Mouse (Mus musculus) heart, embryonic 12.5 days (tissue): Measurements from ENCODE around the gene Ric8b. TPM values are rescaled to one million over a fixed set of nuclear protein-coding genes. Genes with fewer than 3 reads are reported as not detected.
A peak's percentile ranks its signal among the peaks of the same experiment; 100 is the strongest.

Experiments used
- ATAC-seq: fragments of 200-750 bp; cut with Nextera tagmentation; 2 replicates; pipeline ENCODE4 v1.8.0; 2017; ENCODE audit warnings: moderate TSS enrichment, moderate library complexity; ENCODE audit not compliant: insufficient number of reproducible peaks, low FRiP score
- H3K27ac ChIP-seq: fragments of 300-500 bp; sonication (generic); 2 replicates; pipeline ENCODE4 v1.5.1; 2016; ENCODE audit warnings: mild to moderate bottlenecking, moderate library complexity; ENCODE audit not compliant: poor library complexity, severe bottlenecking
- H3K27me3 ChIP-seq: fragments of 300-500 bp; sonication (generic); replicated peaks from 2 replicates; pipeline ENCODE4 v1.6.1; 2016; ENCODE audit warnings: mild to moderate bottlenecking, moderate library complexity
- H3K36me3 ChIP-seq: fragments of 300-500 bp; sonication (generic); 2 replicates; pipeline ENCODE4 v1.6.1; 2016; ENCODE audit warnings: mild to moderate bottlenecking, moderate library complexity
- H3K4me1 ChIP-seq: fragments of 300-500 bp; sonication (generic); replicated peaks from 2 replicates; pipeline ENCODE4 v1.6.1; 2016; ENCODE audit warnings: mild to moderate bottlenecking
- H3K4me2 ChIP-seq: fragments of 300-500 bp; sonication (generic); 2 replicates; pipeline ENCODE4 v1.6.1; 2016; ENCODE audit warnings: mild to moderate bottlenecking, moderate library complexity
- H3K4me3 ChIP-seq: fragments of 300-500 bp; sonication (generic); 2 replicates; pipeline ENCODE4 v1.5.1; 2016; ENCODE audit warnings: mild to moderate bottlenecking
- H3K9ac ChIP-seq: fragments of 300-500 bp; sonication (generic); 2 replicates; pipeline ENCODE4 v1.6.1; 2016; ENCODE audit warnings: mild to moderate bottlenecking, moderate library complexity
- H3K9me3 ChIP-seq: fragments of 300-500 bp; sonication (generic); replicated peaks from 2 replicates; pipeline ENCODE4 v1.6.1; 2016; ENCODE audit warnings: mild to moderate bottlenecking, moderate library complexity
- WGBS: fragments of 180-500 bp; shearing (Covaris S2); methylation state at CpG from one replicate; pipeline ENCODE4 v1.1.7; 2016; 5-methylcytosine and 5-hydroxymethylcytosine counted together
- polyA plus RNA-seq: library from polyadenylated mRNA; unstranded; fragments of >200 nt; fragmentation: Nextera tagmentation; extraction: Ambion mirVana; gene quantifications from 2 replicates; pipeline ENCODE4 v1.2.1, GENCODE M21; 2016

Ric8b gene
- polyA plus RNA-seq, 1 experiment from 2014 or later, result 20.7 TPM

GRCm38 (mm10) chr10:85013464-85013863 is 96.0 kb downstream of the Ric8b start:
- no peak overlapping the region for H3K4me2 ChIP-seq
- H3K4me1 ChIP-seq, result no peaks in the 10 kb centered on the region
- 36% methylated on average over 1 of the region's 1 CpGs for WGBS
- H3K36me3 ChIP-seq, result peaks cover 66% of the 10 kb centered on the region
- peak; percentile 69; the same call in 1 of the 2 replicates for ATAC-seq
- no peak overlapping the region for H3K27ac ChIP-seq
- H3K27me3 ChIP-seq, result no peaks in the 10 kb centered on the region
- no peaks in the 10 kb centered on the region for H3K9me3 ChIP-seq
- no peak overlapping the region for H3K4me3 ChIP-seq
- H3K9ac ChIP-seq, result no peak overlapping the region

GRCm38 (mm10) chr10:85013924-85014428 is 96.6 kb downstream of the Ric8b start:
- no peak overlapping the region for H3K4me3 ChIP-seq
- H3K36me3 ChIP-seq, result peaks cover 69% of the 10 kb centered on the region
- H3K27me3 ChIP-seq, result no peaks in the 10 kb centered on the region
- H3K4me1 ChIP-seq, result no peaks in the 10 kb centered on the region
- H3K27ac ChIP-seq, result no peak overlapping the region
- H3K9ac ChIP-seq, result no peak overlapping the region
- WGBS, result 87% methylated on average over 8 of the region's 8 CpGs
- H3K9me3 ChIP-seq, result no peaks in the 10 kb centered on the region
- ATAC-seq, result no peak
- no peak overlapping the region for H3K4me2 ChIP-seq

- no peaks in the 10 kb centered on the region for H3K27me3 ChIP-seq
- no peak overlapping the region for H3K9ac ChIP-seq
- peaks cover 71% of the 10 kb centered on the region for H3K36me3 ChIP-seq
- H3K4me1 ChIP-seq, result no peaks in the 10 kb centered on the region
- H3K4me3 ChIP-seq, result no peak overlapping the region
- no peak overlapping the region for H3K27ac ChIP-seq
- no peak for ATAC-seq
- H3K9me3 ChIP-seq, result no peaks in the 10 kb centered on the region
- 85% methylated on average over 9 of the region's 9 CpGs for WGBS
- no peak overlapping the region for H3K4me2 ChIP-seq
These were observed 97.1 kb downstream of the Ric8b start for GRCm38 (mm10) chr10:85014456-85014976.

GRCm38 (mm10) chr10:85022647-85023312 is 105.4 kb downstream of the Ric8b start:
- Histone ChIP-seq H3K27me3 (no peaks in the 10 kb centered on the region), H3K4me1 (no peaks in the 10 kb centered on the region), H3K9ac (no peak overlapping the region), H3K36me3 (peaks cover 17% of the 10 kb centered on the region), H3K27ac (no peak overlapping the region), H3K4me3 (no peak overlapping the region), H3K4me2 (no peak overlapping the region), H3K9me3 (no peaks in the 10 kb centered on the region)
- 75% methylated on average over 11 of the region's 11 CpGs for WGBS
- no peak for ATAC-seq

GRCm38 (mm10) chr10:85023313-85023666 is 105.9 kb downstream of the Ric8b start:
- no peak overlapping the region for H3K27ac ChIP-seq
- peaks cover 12% of the 10 kb centered on the region for H3K36me3 ChIP-seq
- H3K27me3 ChIP-seq, result no peaks in the 10 kb centered on the region
- no peaks in the 10 kb centered on the region for H3K9me3 ChIP-seq
- no peak overlapping the region for H3K4me3 ChIP-seq
- WGBS, result 76% methylated on average over 6 of the region's 6 CpGs
- no peak overlapping the region for H3K4me2 ChIP-seq
- no peak overlapping the region for H3K9ac ChIP-seq
- ATAC-seq, result no peak
- no peaks in the 10 kb centered on the region for H3K4me1 ChIP-seq

GRCm38 (mm10) chr10:85025799-85026424 is 108.5 kb downstream of the Ric8b start:
- H3K27me3 ChIP-seq, result no peaks in the 10 kb centered on the region
- no peak overlapping the region for H3K9ac ChIP-seq
- no peak overlapping the region for H3K4me3 ChIP-seq
- no peaks in the 10 kb centered on the region for H3K36me3 ChIP-seq
- peaks cover 9% of the 10 kb centered on the region; the same call in 1 of the 2 replicates for H3K9me3 ChIP-seq
- no peak overlapping the region for H3K27ac ChIP-seq
- WGBS, result 86% methylated on average over 11 of the region's 11 CpGs
- ATAC-seq, result peak; percentile 93
- H3K4me2 ChIP-seq, result no peak overlapping the region
- no peaks in the 10 kb centered on the region for H3K4me1 ChIP-seq

GRCm38 (mm10) chr10:85027619-85028175 is 110.3 kb downstream of the Ric8b start:
- H3K27me3 ChIP-seq, result no peaks in the 10 kb centered on the region
- WGBS, result 70% methylated on average over 10 of the region's 10 CpGs
- H3K9ac ChIP-seq, result no peak overlapping the region
- H3K4me1 ChIP-seq, result no peaks in the 10 kb centered on the region
- H3K4me2 ChIP-seq, result no peak overlapping the region
- peaks cover 9% of the 10 kb centered on the region; the same call in 1 of the 2 replicates for H3K9me3 ChIP-seq
- H3K4me3 ChIP-seq, result no peak overlapping the region
- H3K36me3 ChIP-seq, result no peaks in the 10 kb centered on the region
- H3K27ac ChIP-seq, result no peak overlapping the region
- ATAC-seq, result no peak

GRCm38 (mm10) chr10:85035131-85035725 is 117.8 kb downstream of the Ric8b start:
- 0 out of 2 replicates have a peak, but pooled peaks cover 4% of the 10 kb centered on the region for H3K9me3 ChIP-seq
- no peak overlapping the region for H3K4me2 ChIP-seq
- H3K36me3 ChIP-seq, result no peaks in the 10 kb centered on the region
- no peak overlapping the region for H3K4me3 ChIP-seq
- no peak for ATAC-seq
- WGBS, result 26% methylated on average over 8 of the region's 8 CpGs
- H3K9ac ChIP-seq, result no peak overlapping the region
- no peak overlapping the region for H3K27ac ChIP-seq
- no peaks in the 10 kb centered on the region for H3K27me3 ChIP-seq
- no peaks in the 10 kb centered on the region for H3K4me1 ChIP-seq

GRCm38 (mm10) chr10:85038147-85038546 is 120.7 kb downstream of the Ric8b start:
- H3K9me3 ChIP-seq, result no peaks in the 10 kb centered on the region
- no peaks in the 10 kb centered on the region for H3K27me3 ChIP-seq
- H3K36me3 ChIP-seq, result no peaks in the 10 kb centered on the region
- WGBS, result 48% methylated on average over 10 of the region's 10 CpGs
- no peaks in the 10 kb centered on the region for H3K4me1 ChIP-seq
- H3K27ac ChIP-seq, result no peak overlapping the region
- no peak overlapping the region for H3K4me2 ChIP-seq
- H3K4me3 ChIP-seq, result no peak overlapping the region
- no peak for ATAC-seq
- H3K9ac ChIP-seq, result no peak overlapping the region

GRCm38 (mm10) chr10:85038852-85039251 is 121.4 kb downstream of the Ric8b start:
- no peaks in the 10 kb centered on the region for H3K9me3 ChIP-seq
- H3K9ac ChIP-seq, result no peak overlapping the region
- H3K4me1 ChIP-seq, result no peaks in the 10 kb centered on the region
- WGBS, result 85% methylated on average over 5 of the region's 5 CpGs
- H3K27ac ChIP-seq, result no peak overlapping the region
- H3K4me3 ChIP-seq, result no peak overlapping the region
- no peaks in the 10 kb centered on the region for H3K27me3 ChIP-seq
- no peaks in the 10 kb centered on the region for H3K36me3 ChIP-seq
- H3K4me2 ChIP-seq, result no peak overlapping the region
- no peak for ATAC-seq

- peak overlapping the region; percentile 66 for H3K27ac ChIP-seq
- no peaks in the 10 kb centered on the region for H3K9me3 ChIP-seq
- peak; percentile 45 for ATAC-seq
- 21% methylated on average over 17 of the region's 17 CpGs for WGBS
- peak overlapping the region; percentile 74 for H3K4me2 ChIP-seq
- H3K9ac ChIP-seq, result peak overlapping the region; percentile 34
- H3K4me1 ChIP-seq, result 0 out of 2 replicates have a peak, but pooled peaks cover 9% of the 10 kb centered on the region
- peak overlapping the region; percentile 47 for H3K4me3 ChIP-seq
- H3K36me3 ChIP-seq, result no peaks in the 10 kb centered on the region
- H3K27me3 ChIP-seq, result no peaks in the 10 kb centered on the region
These were observed 126.8 kb downstream of the Ric8b start for GRCm38 (mm10) chr10:85044191-85044711.
